Mouse (Mus musculus) MEL (cell line): ENCODE measurements around the gene Ksr1. TPM values are rescaled to one million over a fixed set of nuclear protein-coding genes. Genes with fewer than 3 reads are reported as not detected.

ENCODE experiments used
- DNase-seq: peaks from one replicate; pipeline ENCODE4 v3.0.0; 2011; ENCODE audit warnings: low read depth, low spot score
- H3K27ac ChIP-seq: 2 replicates; pipeline ENCODE4 v1.5.1; 2012; ENCODE audit warnings: low read depth, mild to moderate bottlenecking, control low read depth, low read length, moderate library complexity; ENCODE audit not compliant: control insufficient read depth
- H3K27me3 ChIP-seq, 2 experiments: fragments of 150-350 bp in 1 of 2; sonication (generic) in 1 of 2; 2 replicates each; pipeline ENCODE4 v1.6.1; 2012; ENCODE audit warnings: low read length in 2 of 2, mild to moderate bottlenecking in 2 of 2, improper control_type of control experiment in 1 of 2, moderate library complexity in 1 of 2; ENCODE audit not compliant: insufficient read depth in 2 of 2, control insufficient read depth in 1 of 2
- H3K36me3 ChIP-seq, 2 experiments: 2 replicates each; pipeline ENCODE4 v1.6.1; 2012 to 2014; ENCODE audit warnings: low read length in 2 of 2, improper control_type of control experiment in 1 of 2, inconsistent platforms in 1 of 2, mild to moderate bottlenecking in 1 of 2; ENCODE audit not compliant: insufficient read depth in 2 of 2, control insufficient read depth in 1 of 2
- H3K4me1 ChIP-seq, 2 experiments: fragments of 150-350 bp in 1 of 2; sonication (generic) in 1 of 2; 2 replicates each; pipeline ENCODE4 v1.6.1; 2012; ENCODE audit warnings: low read length in 2 of 2, improper control_type of control experiment in 1 of 2, mild to moderate bottlenecking in 1 of 2; ENCODE audit not compliant: insufficient read depth in 2 of 2, control insufficient read depth in 1 of 2
- H3K4me3 ChIP-seq, 2 experiments: fragments of 150-350 bp in 1 of 2; sonication (generic) in 1 of 2; 2 replicates each; pipeline ENCODE4 v1.5.1; 2012; ENCODE audit warnings: low read depth in 2 of 2, low read length in 2 of 2, mild to moderate bottlenecking in 2 of 2, moderate library complexity in 2 of 2, control low read depth in 1 of 2, improper control_type of control experiment in 1 of 2; ENCODE audit not compliant: control insufficient read depth in 1 of 2, insufficient read depth in 1 of 2
- H3K79me2 ChIP-seq: 2 replicates; pipeline ENCODE4 v1.6.1; 2012; ENCODE audit warnings: mild to moderate bottlenecking, low read length, moderate library complexity; ENCODE audit not compliant: control insufficient read depth, poor library complexity, insufficient read depth
- H3K9ac ChIP-seq: 2 replicates; pipeline ENCODE4 v1.6.1; 2012; ENCODE audit warnings: low read depth, mild to moderate bottlenecking, control low read depth, low read length, moderate library complexity; ENCODE audit not compliant: control insufficient read depth, poor library complexity, severe bottlenecking
- H3K9me3 ChIP-seq: fragments of 150-350 bp; sonication (generic); replicated peaks from 2 replicates; pipeline ENCODE4 v1.6.1; 2012; ENCODE audit warnings: mild to moderate bottlenecking, low read length, improper control_type of control experiment, moderate library complexity; ENCODE audit not compliant: insufficient read depth
- CTCF ChIP-seq, 3 experiments: IDR thresholded peaks in 2 of 3; conservative IDR thresholded peaks in 1 of 3; 2 replicates each; pipeline ENCODE4 v1.5.1; 2011 to 2012; ENCODE audit warnings: low read length in 3 of 3, low read depth in 2 of 3, mild to moderate bottlenecking in 2 of 3, improper control_type of control experiment in 1 of 3, inconsistent platforms in 1 of 3, mixed read lengths in 1 of 3, moderate library complexity in 1 of 3; ENCODE audit not compliant: control insufficient read depth in 1 of 3, insufficient read depth in 1 of 3, poor library complexity in 1 of 3, severe bottlenecking in 1 of 3
- E2F4 ChIP-seq: IDR thresholded peaks from 2 replicates; pipeline ENCODE4 v1.6.1; 2011; ENCODE audit warnings: low read depth, low read length, improper control_type of control experiment, borderline replicate concordance
- EP300 ChIP-seq, 2 experiments: IDR thresholded peaks; 2 replicates each; pipeline ENCODE4 v1.6.1; 2011; ENCODE audit warnings: improper control_type of control experiment in 2 of 2, low read length in 2 of 2, low read depth in 1 of 2, mild to moderate bottlenecking in 1 of 2
- JUND ChIP-seq: IDR thresholded peaks from 2 replicates; pipeline ENCODE4 v1.6.1; 2011; ENCODE audit warnings: low read depth, mild to moderate bottlenecking, improper control_type of control experiment, low read length
- KAT2A ChIP-seq: conservative IDR thresholded peaks from 2 replicates; pipeline ENCODE4 v1.6.1; 2012; ENCODE audit warnings: low read depth, low read length, improper control_type of control experiment, inconsistent platforms
- MAZ ChIP-seq: IDR thresholded peaks from 2 replicates; pipeline ENCODE4 v1.6.1; 2012; ENCODE audit warnings: low read depth, mild to moderate bottlenecking, inconsistent platforms, low read length, improper control_type of control experiment
- MEF2A ChIP-seq: IDR thresholded peaks from 2 replicates; pipeline ENCODE4 v1.6.1; 2014; ENCODE audit warnings: low read depth, mild to moderate bottlenecking, inconsistent platforms, low read length, improper control_type of control experiment; ENCODE audit not compliant: poor library complexity, insufficient replicate concordance, severe bottlenecking; ENCODE audit errors: extremely low read depth
- MXI1 ChIP-seq: IDR thresholded peaks from 2 replicates; pipeline ENCODE4 v1.6.1; 2011; ENCODE audit warnings: mild to moderate bottlenecking, low read depth, low read length, improper control_type of control experiment
- MYC ChIP-seq: IDR thresholded peaks from 2 replicates; pipeline ENCODE4 v1.6.1; 2011; ENCODE audit warnings: low read depth, mild to moderate bottlenecking, low read length, improper control_type of control experiment, moderate library complexity
- NELFE ChIP-seq: IDR thresholded peaks from 2 replicates; pipeline ENCODE4 v1.6.1; 2011; ENCODE audit warnings: low read depth, low read length, improper control_type of control experiment
- POLR2AphosphoS5 ChIP-seq: IDR thresholded peaks from 2 replicates; pipeline ENCODE4 v1.6.1; 2012; ENCODE audit warnings: low read depth, borderline replicate concordance, mild to moderate bottlenecking, inconsistent platforms, low read length, moderate library complexity, mixed read lengths
- SIN3A ChIP-seq: IDR thresholded peaks from 2 replicates; pipeline ENCODE4 v1.6.1; 2012; ENCODE audit warnings: low read length, improper control_type of control experiment, inconsistent platforms
- SMC3 ChIP-seq: IDR thresholded peaks from 2 replicates; pipeline ENCODE4 v1.6.1; 2011; ENCODE audit warnings: low read depth, low read length, improper control_type of control experiment
- TBP ChIP-seq: IDR thresholded peaks from 2 replicates; pipeline ENCODE4 v1.8.0; 2011; ENCODE audit warnings: low read depth, low read length, improper control_type of control experiment
- UBTF ChIP-seq: IDR thresholded peaks from 2 replicates; pipeline ENCODE4 v1.6.1; 2012; ENCODE audit warnings: low read depth, mild to moderate bottlenecking, inconsistent platforms, low read length, improper control_type of control experiment, moderate library complexity, borderline replicate concordance; ENCODE audit not compliant: insufficient read depth
- USF1 ChIP-seq: IDR thresholded peaks from 2 replicates; pipeline ENCODE4 v1.6.1; 2014; ENCODE audit warnings: low read depth, mild to moderate bottlenecking, inconsistent platforms, low read length, improper control_type of control experiment, moderate library complexity
- ZKSCAN1 ChIP-seq: IDR thresholded peaks from 2 replicates; pipeline ENCODE4 v1.6.1; 2012; ENCODE audit warnings: low read depth, mild to moderate bottlenecking, inconsistent platforms, low read length, improper control_type of control experiment, moderate library complexity
- ZMIZ1 ChIP-seq: IDR thresholded peaks from 2 replicates; pipeline ENCODE4 v1.6.1; 2012; ENCODE audit warnings: low read depth, mild to moderate bottlenecking, inconsistent platforms, low read length, improper control_type of control experiment, moderate library complexity
- ZNF384 ChIP-seq: IDR thresholded peaks from 2 replicates; pipeline ENCODE4 v1.6.1; 2012; ENCODE audit warnings: low read depth, mild to moderate bottlenecking, inconsistent platforms, low read length, improper control_type of control experiment
- polyA plus RNA-seq, 2 experiments: library from polyadenylated mRNA; stranded (reverse) in 1 of 2; unstranded in 1 of 2; fragments of >175 nt in 1 of 2; fragments of >200 nt in 1 of 2; gene quantifications; 2 replicates each; pipeline versions ENCODE4 v1.2.1 to v1.2.4; 2012; ENCODE audit warnings: low replicate concordance in 2 of 2, low read depth in 1 of 2; ENCODE audit not compliant: insufficient read length in 2 of 2, insufficient read depth in 1 of 2, missing spikeins in 1 of 2
- total RNA-seq: library from RNA; depleted of rRNA; stranded (reverse); fragments of 300-350 nt; gene quantifications from 2 replicates; pipeline ENCODE4 v1.2.3, GENCODE M21; 2012

Ksr1 gene
- total and polyA plus RNA-seq, 3 experiments, result 9.7 to 18.4 TPM; not detected in 1

- Histone ChIP-seq H3K4me1 (no peaks in the 10 kb centered on the region; a peak in 1 of 4 replicates), H3K27me3 (no peaks in the 10 kb centered on the region), H3K9ac (no peak overlapping the region), H3K9me3 (no peaks in the 10 kb centered on the region), H3K36me3 (peaks cover 0 to 2% of the 10 kb centered on the region in 2 experiments; a peak in 2 of 4 replicates), H3K27ac (no peak overlapping the region), H3K79me2 (no peaks in the 10 kb centered on the region), H3K4me3 (no peak overlapping the region)
- TF ChIP-seq KAT2A (no peak), MAZ (no peak), MYC (no peak), TBP (no peak), EP300 (IDR thresholded peaks at IDR 0.05; ENCODE audit: low read depth in 1 of 2, low read length in 2 of 2) (no peak), JUND (no peak), SIN3A (no peak), ZMIZ1 (no peak)
- DNase-seq, result no peak
These were observed 81.9 kb downstream of the Ksr1 start for GRCm38 (mm10) chr11:79064311-79064710.

DNA sequence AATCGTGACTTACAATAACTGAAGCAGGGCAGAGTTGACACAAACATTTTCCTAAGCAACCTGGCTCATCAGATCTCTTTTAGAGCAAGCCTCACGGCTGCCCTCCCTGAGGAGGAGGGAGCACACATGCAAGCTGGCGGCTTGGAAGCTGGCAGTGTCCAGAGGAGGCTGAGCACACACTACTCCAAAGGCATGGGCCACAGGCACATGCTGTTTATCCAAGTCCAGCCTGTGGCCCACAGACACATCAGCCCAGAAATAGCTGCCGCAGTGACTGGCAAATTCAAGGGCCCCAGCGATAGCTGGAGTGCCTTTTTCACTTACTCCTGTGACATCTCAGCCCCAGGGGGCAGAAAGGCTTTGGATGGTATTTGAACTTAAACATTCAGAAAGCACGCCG, 82.6 kb downstream of the Ksr1 start:
- Histone ChIP-seq H3K27me3 (no peaks in the 10 kb centered on the region), H3K4me3 (no peak overlapping the region), H3K9me3 (no peaks in the 10 kb centered on the region), H3K36me3 (peaks cover 0 to 2% of the 10 kb centered on the region in 2 experiments; a peak in 2 of 4 replicates), H3K79me2 (no peaks in the 10 kb centered on the region), H3K27ac (no peak overlapping the region), H3K9ac (no peak overlapping the region), H3K4me1 (peaks cover 0 to 3% of the 10 kb centered on the region in 2 experiments; a peak in 3 of 4 replicates)
- no peak for DNase-seq
- TF ChIP-seq UBTF (no peak), NELFE (no peak), SIN3A (no peak), E2F4 (no peak), MXI1 (no peak), USF1 (no peak), ZNF384 (no peak), POLR2AphosphoS5 (no peak), CTCF (IDR thresholded peaks at IDR 0.05 in 2 of 3, conservative IDR thresholded peaks at IDR 0.05 in 1 of 3; ENCODE audit: control insufficient read depth in 1 of 3, insufficient read depth in 1 of 3, low read depth in 2 of 3, low read length in 3 of 3, poor library complexity in 1 of 3, severe bottlenecking in 1 of 3) (no peak), ZKSCAN1 (no peak), SMC3 (no peak), MEF2A (no peak)
